Mouse (Mus musculus) bone marrow, adult 2 months (tissue): Measurements from ENCODE around the gene Shroom1.

Source experiments
- CTCF ChIP-seq: fragments of 200-500 bp; IDR thresholded peaks from 2 replicates; pipeline ENCODE4 v1.5.1; 2011; ENCODE audit warnings: low read length, control low read depth; ENCODE audit not compliant: control insufficient read depth, insufficient read depth
- POLR2A ChIP-seq: fragments of 200-500 bp; IDR thresholded peaks from 2 replicates; pipeline ENCODE4 v1.6.1; 2011; ENCODE audit warnings: low read depth, mild to moderate bottlenecking, control low read depth, low read length, borderline replicate concordance; ENCODE audit not compliant: control insufficient read depth

GRCm38 (mm10) chr11:53427993-53428715 lies 28.9 kb upstream of the Shroom1 start:
- no peak for TF ChIP-seq CTCF
- TF ChIP-seq POLR2A = no peak
